Mouse (Mus musculus) CH12.LX (cell line): Measurements from ENCODE around the gene C2cd3. TPM values are rescaled to one million over a fixed set of nuclear protein-coding genes. Genes with fewer than 3 reads are reported as not detected.

Source experiments
- DNase-seq: peaks from one replicate; pipeline ENCODE4 v3.0.0-alpha.2; 2013; ENCODE audit errors: extremely low read depth
- H3K27ac ChIP-seq: 2 replicates; pipeline ENCODE4 v1.5.1; 2012; ENCODE audit warnings: low read depth, mild to moderate bottlenecking, control low read depth, moderate library complexity; ENCODE audit not compliant: insufficient read depth
- H3K27me3 ChIP-seq: replicated peaks from 2 replicates; pipeline ENCODE3; 2012; ENCODE audit warnings: inconsistent platforms
- H3K36me3 ChIP-seq, 2 experiments: replicated peaks in 1 of 2; 2 replicates each; pipeline versions ENCODE3 to v1.6.1; 2012; ENCODE audit warnings: inconsistent platforms in 1 of 2, low read length in 1 of 2, mild to moderate bottlenecking in 1 of 2, mixed read lengths in 1 of 2, moderate library complexity in 1 of 2; ENCODE audit not compliant: control insufficient read depth in 1 of 2, insufficient read depth in 1 of 2
- H3K4me1 ChIP-seq, 2 experiments: 2 replicates each; pipeline ENCODE4 v1.6.1; 2012; ENCODE audit warnings: inconsistent platforms in 1 of 2, moderate library complexity in 1 of 2; ENCODE audit not compliant: insufficient read depth in 2 of 2, control insufficient read depth in 1 of 2
- H3K4me2 ChIP-seq: 2 replicates; pipeline ENCODE4 v1.6.1; 2012; ENCODE audit warnings: low read depth, mild to moderate bottlenecking, control low read depth; ENCODE audit not compliant: poor library complexity, insufficient read depth, severe bottlenecking
- H3K4me3 ChIP-seq, 3 experiments: fragments of 150-350 bp in 1 of 3; sonication (generic) in 1 of 3; replicated peaks in 1 of 3; 2 replicates each; pipeline versions ENCODE3 to v1.5.1; 2011 to 2012; ENCODE audit warnings: low read depth in 2 of 3, low read length in 2 of 3, mild to moderate bottlenecking in 2 of 3, moderate library complexity in 2 of 3, control low read depth in 1 of 3, improper control_type of control experiment in 1 of 3, inconsistent platforms in 1 of 3, mixed read lengths in 1 of 3; ENCODE audit not compliant: poor library complexity in 1 of 3
- H3K79me2 ChIP-seq: replicated peaks from 2 replicates; pipeline ENCODE4 v1.6.1; 2012; ENCODE audit warnings: mild to moderate bottlenecking, moderate library complexity; ENCODE audit not compliant: control insufficient read depth, poor library complexity, insufficient read depth, severe bottlenecking; ENCODE audit errors: extremely low read depth
- H3K9ac ChIP-seq: 2 replicates; pipeline ENCODE4 v1.6.1; 2012; ENCODE audit warnings: low read depth, mild to moderate bottlenecking, control low read depth, moderate library complexity; ENCODE audit not compliant: insufficient read depth
- H3K9me3 ChIP-seq: replicated peaks from 2 replicates; pipeline ENCODE3; 2012; ENCODE audit warnings: low read length, inconsistent platforms, mixed read lengths
- CHD1 ChIP-seq: IDR thresholded peaks from 2 replicates; pipeline ENCODE4 v1.6.1; 2012; ENCODE audit warnings: low read depth, low read length, improper control_type of control experiment, inconsistent platforms
- CTCF ChIP-seq, 2 experiments: IDR thresholded peaks in 1 of 2; conservative IDR thresholded peaks in 1 of 2; 2 replicates each; pipeline ENCODE4 v1.5.1; 2011 to 2012; ENCODE audit warnings: low read depth in 2 of 2, low read length in 2 of 2, improper control_type of control experiment in 1 of 2, inconsistent platforms in 1 of 2, mild to moderate bottlenecking in 1 of 2, moderate library complexity in 1 of 2
- ELF1 ChIP-seq: IDR thresholded peaks from 2 replicates; pipeline ENCODE4 v1.6.1; 2014; ENCODE audit warnings: low read depth, mild to moderate bottlenecking, inconsistent platforms, low read length, improper control_type of control experiment
- EP300 ChIP-seq: IDR thresholded peaks from 2 replicates; pipeline ENCODE4 v1.6.1; 2011; ENCODE audit warnings: low read length, improper control_type of control experiment
- GABPA ChIP-seq: IDR thresholded peaks from 2 replicates; pipeline ENCODE4 v1.6.1; 2012; ENCODE audit warnings: low read depth, low read length, improper control_type of control experiment, inconsistent platforms; ENCODE audit not compliant: insufficient replicate concordance
- IRF4 ChIP-seq: IDR thresholded peaks from 2 replicates; pipeline ENCODE4 v1.6.1; 2014; ENCODE audit warnings: low read depth, mild to moderate bottlenecking, inconsistent platforms, low read length, improper control_type of control experiment
- JUN ChIP-seq: IDR thresholded peaks from 2 replicates; pipeline ENCODE4 v1.6.1; 2011; ENCODE audit warnings: low read depth, mild to moderate bottlenecking, low read length, improper control_type of control experiment, moderate library complexity; ENCODE audit not compliant: insufficient read depth
- KAT2A ChIP-seq: IDR thresholded peaks from 2 replicates; pipeline ENCODE4 v1.6.1; 2012; ENCODE audit warnings: low read length, improper control_type of control experiment, inconsistent platforms; ENCODE audit not compliant: insufficient replicate concordance
- MAFK ChIP-seq: IDR thresholded peaks from 2 replicates; pipeline ENCODE4 v1.6.1; 2011; ENCODE audit warnings: low read length, improper control_type of control experiment; ENCODE audit not compliant: insufficient replicate concordance
- MAX ChIP-seq: IDR thresholded peaks from 2 replicates; pipeline ENCODE4 v1.6.1; 2011; ENCODE audit warnings: low read length, improper control_type of control experiment
- MEF2A ChIP-seq: IDR thresholded peaks from 2 replicates; pipeline ENCODE4 v1.6.1; 2014; ENCODE audit warnings: low read depth, mild to moderate bottlenecking, inconsistent platforms, low read length, improper control_type of control experiment, borderline replicate concordance
- MXI1 ChIP-seq: IDR thresholded peaks from 2 replicates; pipeline ENCODE4 v1.6.1; 2011; ENCODE audit warnings: mild to moderate bottlenecking, low read depth, low read length, improper control_type of control experiment
- MYC ChIP-seq: IDR thresholded peaks from 2 replicates; pipeline ENCODE4 v1.6.1; 2011; ENCODE audit warnings: low read depth, mild to moderate bottlenecking, improper control_type of control experiment, low read length
- PAX5 ChIP-seq: IDR thresholded peaks from 2 replicates; pipeline ENCODE4 v1.6.1; 2012; ENCODE audit warnings: low read length, inconsistent platforms, mixed read lengths
- POLR2A ChIP-seq: IDR thresholded peaks from 2 replicates; pipeline ENCODE4 v1.6.1; 2011; ENCODE audit warnings: low read depth, mild to moderate bottlenecking, improper control_type of control experiment, low read length
- RAD21 ChIP-seq: IDR thresholded peaks from 2 replicates; pipeline ENCODE4 v1.6.1; 2011; ENCODE audit warnings: low read depth, mild to moderate bottlenecking, low read length, improper control_type of control experiment, moderate library complexity
- RCOR1 ChIP-seq: conservative IDR thresholded peaks from 2 replicates; pipeline ENCODE4 v1.6.1; 2012; ENCODE audit warnings: low read depth, mild to moderate bottlenecking, inconsistent platforms, low read length, improper control_type of control experiment
- SIN3A ChIP-seq: IDR thresholded peaks from 2 replicates; pipeline ENCODE4 v1.6.1; 2012; ENCODE audit warnings: low read length, improper control_type of control experiment, inconsistent platforms
- SMC3 ChIP-seq: IDR thresholded peaks from 2 replicates; pipeline ENCODE4 v1.6.1; 2011; ENCODE audit warnings: low read depth, low read length, improper control_type of control experiment
- TCF12 ChIP-seq: IDR thresholded peaks from 2 replicates; pipeline ENCODE4 v1.6.1; 2014; ENCODE audit warnings: low read depth, mild to moderate bottlenecking, inconsistent platforms, low read length, improper control_type of control experiment
- UBTF ChIP-seq: IDR thresholded peaks from 2 replicates; pipeline ENCODE4 v1.6.1; 2012; ENCODE audit warnings: low read depth, mild to moderate bottlenecking, inconsistent platforms, low read length, improper control_type of control experiment, moderate library complexity
- ZC3H11A ChIP-seq: IDR thresholded peaks from 2 replicates; pipeline ENCODE4 v1.6.1; 2012; ENCODE audit warnings: low read depth, mild to moderate bottlenecking, inconsistent platforms, low read length, improper control_type of control experiment
- ZMIZ1 ChIP-seq: IDR thresholded peaks from 2 replicates; pipeline ENCODE4 v1.6.1; 2012; ENCODE audit warnings: low read depth, mild to moderate bottlenecking, inconsistent platforms, low read length, improper control_type of control experiment
- ZNF384 ChIP-seq: IDR thresholded peaks from 2 replicates; pipeline ENCODE4 v1.6.1; 2012; ENCODE audit warnings: low read depth, low read length, improper control_type of control experiment, inconsistent platforms
- dilution Hi-C: fragments of 300-500 bp; cut with MboI; formaldehyde crosslinking; loops from 2 replicates; pipeline ENCODE4 v1.14.3; 2020; ENCODE audit warnings: low sequenced_read_pairs; ENCODE audit not compliant: extremely low pct_unique_long_range_greater_than_20kb, extremely low pct_ligation_motif_present
- in situ Hi-C: fragments of 300-500 bp; cut with MboI; formaldehyde crosslinking; loops from 3 replicates; pipeline ENCODE4 v1.14.3; 2019; ENCODE audit warnings: low sequenced_read_pairs, low pct_ligation_motif_present, low pct_unique_long_range_greater_than_20kb, mixed read lengths
- polyA plus RNA-seq: library from polyadenylated mRNA; unstranded; fragments of >175 nt; gene quantifications from 2 replicates; pipeline ENCODE4 v1.2.1, GENCODE M21; 2012; ENCODE audit warnings: low read depth; ENCODE audit not compliant: insufficient read length
- total RNA-seq, 2 experiments: library from RNA; depleted of rRNA; stranded (reverse); fragments of 300-350 nt in 1 of 2; fragments of >200 nt in 1 of 2; gene quantifications; 2 replicates each; pipeline ENCODE4 v1.2.3; 2012 to 2014

The C2cd3 gene
- total and polyA plus RNA-seq, 3 experiments, result 11.7 to 25.0 (median 16.7) TPM

DNA sequence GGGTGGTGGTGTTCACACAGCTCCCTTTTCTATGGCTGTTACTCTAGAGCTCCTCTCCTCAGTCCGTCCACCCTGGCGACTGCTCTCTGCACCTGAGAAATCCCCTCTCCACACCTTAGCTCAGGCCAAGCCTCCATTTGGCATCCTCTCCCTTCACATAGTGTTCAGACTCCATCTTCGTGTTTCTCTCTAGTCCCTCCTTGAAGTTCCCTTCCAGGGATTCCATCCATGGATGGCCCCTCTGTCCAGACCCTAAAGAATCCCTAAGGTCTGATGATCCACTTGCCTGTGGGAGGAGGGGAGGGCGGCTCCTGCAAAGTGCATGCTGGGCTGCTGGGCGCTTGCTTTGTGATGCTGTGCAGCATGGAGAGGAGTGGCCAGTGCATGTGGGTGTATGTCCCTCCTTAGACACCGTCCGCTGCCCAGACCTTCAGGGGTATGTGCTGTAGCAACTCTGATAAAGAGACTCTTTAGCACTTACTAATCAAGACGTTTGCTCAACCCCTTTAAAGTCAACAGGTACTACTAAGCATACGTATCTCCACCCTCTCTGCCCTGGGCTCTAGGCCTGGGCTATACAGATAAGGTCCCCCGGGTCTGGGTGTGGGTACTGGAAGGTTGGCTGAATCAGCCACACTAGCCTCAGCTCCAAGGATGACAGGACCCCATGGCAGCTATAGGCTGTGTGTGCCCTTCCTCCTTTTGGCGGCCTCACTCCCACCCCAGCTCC is 94.9 kb downstream of the C2cd3 start:
- no peak overlapping the region for H3K9ac ChIP-seq
- no peak overlapping the region for H3K4me3 ChIP-seq
- no peak overlapping the region for H3K4me2 ChIP-seq

DNA sequence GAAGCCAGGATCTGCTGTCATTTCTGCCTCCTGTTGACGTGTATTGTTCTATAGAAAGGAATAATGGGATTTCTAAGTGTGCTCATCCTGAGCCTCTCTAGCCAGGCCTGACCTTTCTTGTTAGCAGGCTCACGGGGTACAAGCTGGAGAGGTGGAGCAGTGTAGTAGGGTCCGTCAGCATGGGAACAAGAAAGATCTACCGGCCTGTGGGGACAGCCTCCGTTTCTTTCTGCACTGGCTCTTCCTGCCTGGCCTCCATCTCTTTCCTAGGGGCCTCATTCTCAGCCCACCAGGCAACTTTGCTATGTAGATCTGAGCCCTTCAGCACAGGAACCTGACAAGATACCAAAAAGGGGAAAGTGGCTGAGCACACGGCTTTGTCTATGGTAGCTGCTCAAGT is 96.7 kb downstream of the C2cd3 start:
- no peak overlapping the region for H3K4me2 ChIP-seq
- TF ChIP-seq CTCF (conservative IDR thresholded peaks at IDR 0.05 in 1 of 2, IDR thresholded peaks at IDR 0.05 in 1 of 2; ENCODE audit: low read depth in 2 of 2, low read length in 2 of 2) (no peak), ZMIZ1 (no peak), PAX5 (no peak), POLR2A (no peak), EP300 (no peak), MXI1 (no peak), MYC (no peak), TCF12 (no peak), MAFK (no peak), GABPA (no peak), CHD1 (no peak), ZNF384 (no peak), RAD21 (no peak), UBTF (no peak), MEF2A (no peak), ELF1 (no peak), IRF4 (no peak), RCOR1 (no peak)
- TF ChIP-seq, all 38 proteins: peak for 0
- DNase-seq, result no peak
- H3K79me2 ChIP-seq, result no peaks in the 10 kb centered on the region
- no peaks in the 10 kb centered on the region for H3K4me1 ChIP-seq
- H3K36me3 ChIP-seq, result peaks cover 20 to 73% of the 10 kb centered on the region in 2 experiments
- no peaks in the 10 kb centered on the region for H3K27me3 ChIP-seq
- in situ Hi-C loops (no loop called here), dilution Hi-C loops (no loop called here)
- H3K9me3 ChIP-seq, result no peaks in the 10 kb centered on the region
- H3K4me3 ChIP-seq, result no peak overlapping the region
- H3K27ac ChIP-seq, result no peak overlapping the region
- no peak overlapping the region for H3K9ac ChIP-seq

More for the DNA sequence above, 94.9 kb downstream of the C2cd3 start:
- H3K27me3 ChIP-seq, result no peaks in the 10 kb centered on the region
- in situ Hi-C loops, result no loop called here
- peaks cover 22 to 89% of the 10 kb centered on the region in 2 experiments for H3K36me3 ChIP-seq
- dilution Hi-C loops, result no loop called here
- H3K27ac ChIP-seq, result no peak overlapping the region
- H3K9me3 ChIP-seq, result no peaks in the 10 kb centered on the region
- no peak for DNase-seq
- H3K4me1 ChIP-seq, result peaks cover 0 to under 1% of the 10 kb centered on the region in 2 experiments; a peak in 1 of 4 replicates
- no peaks in the 10 kb centered on the region for H3K79me2 ChIP-seq
- TF ChIP-seq JUN, result no peak
- TF ChIP-seq MAX, result no peak
- no peak for TF ChIP-seq ZC3H11A
- no peak for TF ChIP-seq RCOR1
- TF ChIP-seq SMC3, result no peak
- TF ChIP-seq IRF4, result no peak
- TF ChIP-seq CTCF (conservative IDR thresholded peaks at IDR 0.05 in 1 of 2, IDR thresholded peaks at IDR 0.05 in 1 of 2; ENCODE audit: low read depth in 2 of 2, low read length in 2 of 2), result no peak
- no peak for TF ChIP-seq SIN3A
- TF ChIP-seq ELF1, result no peak
- no peak for TF ChIP-seq KAT2A
